Mouse (Mus musculus) kidney, postnatal 36 days (tissue): Measurements from ENCODE around the gene T2.
"Not testable (repeated sequence)": the region's sequence is repeated elsewhere in the genome, so short reads cannot be mapped to it uniquely, and the experiment has no call there.

Experiments
- DNase-seq, 2 experiments: peaks; one replicate each; pipeline ENCODE4 v3.0.0; 2021 to 2022; ENCODE audit warnings: mixed read lengths in 2 of 2

Gene T2

DNA sequence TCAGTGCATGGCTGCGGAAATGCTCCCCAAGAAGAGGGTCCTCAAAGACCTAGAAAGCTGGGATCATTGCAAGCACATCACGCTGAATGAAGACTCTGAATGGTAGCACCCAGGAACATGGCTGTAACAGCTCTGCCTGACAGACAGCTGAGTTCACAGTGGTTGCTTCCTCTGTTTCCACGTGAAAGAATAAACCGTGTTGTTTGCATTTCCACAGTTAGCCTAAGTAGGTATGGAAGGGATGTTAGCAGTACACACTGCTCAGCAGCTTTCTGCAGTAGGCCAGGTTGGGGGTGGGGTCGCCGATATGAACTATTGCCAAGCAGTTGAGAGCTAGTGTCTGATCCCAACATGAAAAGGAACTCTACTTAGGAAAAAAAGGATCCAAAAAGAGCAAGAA is at the start of gene T2:
Gene T2 (plus strand): TSS at position 301 of the 400 bp plus-strand sequence.
- DNase-seq: no peak

DNA sequence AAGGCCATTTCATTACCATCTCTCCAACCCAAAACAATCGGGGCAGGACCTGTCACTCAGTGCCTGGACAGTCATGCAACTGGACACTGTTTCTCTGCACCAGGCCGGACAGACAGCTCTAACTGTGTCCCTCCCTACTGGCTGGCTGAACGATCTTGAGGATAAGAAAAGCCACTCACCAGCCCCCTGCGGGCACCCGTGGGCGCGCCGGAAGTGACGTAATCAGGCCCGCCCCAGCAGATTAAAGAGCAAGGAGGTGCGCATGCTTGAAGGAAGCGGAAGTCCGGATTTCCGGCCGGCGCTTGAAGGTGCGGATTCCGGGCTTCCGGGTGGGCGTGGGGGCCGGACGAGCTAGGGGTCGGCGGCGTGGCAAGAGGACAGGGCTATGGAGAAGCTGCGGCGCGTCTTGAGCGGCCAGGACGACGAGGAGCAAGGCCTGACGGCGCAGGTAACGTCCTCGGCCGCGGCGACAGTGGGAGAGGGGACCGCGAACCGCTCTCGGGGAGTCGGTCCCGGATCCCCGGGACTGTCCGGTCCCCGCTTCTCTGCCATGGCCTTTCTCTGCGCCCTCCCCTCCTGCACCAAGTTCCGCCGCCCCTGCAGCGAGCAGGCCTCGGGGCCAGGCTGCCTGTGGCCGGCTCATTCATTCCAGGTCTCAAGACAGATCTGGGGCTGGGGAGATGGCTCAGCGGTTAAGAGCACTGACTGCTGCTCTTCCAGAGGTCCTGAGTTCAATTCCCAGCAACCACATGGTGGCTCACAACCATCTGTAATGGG is 44.8 kb upstream of the T2 start, which contains the start of gene Sft2d1:
Gene Sft2d1 (plus strand): TSS at position 265 of the 777 bp plus-strand sequence.
- peak; percentile 97 to 98 for DNase-seq

DNA sequence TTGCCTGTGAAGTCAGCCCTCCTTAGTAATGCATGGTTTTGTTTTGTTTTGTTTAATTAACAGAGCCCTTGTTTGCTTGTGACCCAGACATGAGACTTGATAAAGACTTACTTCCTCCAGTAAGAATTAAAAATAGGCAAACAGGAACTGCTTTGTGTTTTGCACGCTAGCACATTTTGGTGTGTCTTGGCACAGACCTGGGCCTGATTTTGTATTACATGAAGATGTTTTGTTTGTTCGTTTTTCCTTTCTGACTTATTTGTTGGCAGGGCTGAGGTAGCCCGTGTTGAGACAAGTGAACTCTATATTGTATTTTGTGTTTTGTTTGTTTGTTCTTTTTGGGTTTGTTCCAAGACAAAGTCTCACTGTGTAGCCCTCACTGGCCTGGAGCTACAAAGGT is 44.0 kb upstream of the T2 start:
- no peak for DNase-seq

DNA sequence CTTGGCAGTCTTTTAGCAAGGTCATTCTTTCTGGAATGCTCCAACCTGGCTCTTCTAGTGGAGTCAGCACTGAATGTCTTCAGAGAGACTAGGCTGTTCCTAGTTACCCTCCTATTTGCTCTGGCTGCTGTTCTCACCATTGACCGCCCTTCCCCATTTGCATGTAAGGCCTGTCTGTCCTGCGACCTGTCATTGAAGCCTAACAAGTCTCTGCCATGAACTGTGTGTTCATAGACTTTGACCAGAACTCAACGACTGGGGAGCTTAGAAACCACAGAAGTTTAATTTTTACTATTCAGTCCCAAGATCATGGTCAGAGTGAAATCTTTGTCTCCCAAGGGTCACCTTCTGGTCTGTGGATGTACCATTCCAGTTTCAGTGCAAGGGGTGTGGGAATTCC is 41.8 kb upstream of the T2 start:
- DNase-seq: peak; percentile 54 to 68

DNA sequence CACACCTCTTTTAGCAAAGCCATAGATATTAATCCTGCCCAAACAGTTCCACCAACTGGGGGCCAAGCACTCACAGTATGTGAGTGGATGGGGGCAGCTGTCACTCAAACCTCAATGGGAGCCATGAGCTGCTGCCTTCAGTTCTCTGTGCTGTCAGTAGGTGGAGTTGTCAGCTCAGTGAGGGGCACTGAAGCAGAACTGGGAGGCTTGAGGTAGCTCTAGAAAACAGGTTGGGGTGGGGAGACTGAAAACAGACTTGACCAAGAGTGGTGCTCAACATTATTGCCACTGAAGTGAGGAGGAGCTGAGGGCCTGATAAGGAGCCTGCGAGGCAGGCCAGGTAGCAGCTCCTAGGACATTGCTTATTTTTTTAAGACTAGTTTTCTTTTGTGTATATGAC is 39.5 kb upstream of the T2 start:
- DNase-seq: peak in 1 of 2 experiments; percentile 56

DNA sequence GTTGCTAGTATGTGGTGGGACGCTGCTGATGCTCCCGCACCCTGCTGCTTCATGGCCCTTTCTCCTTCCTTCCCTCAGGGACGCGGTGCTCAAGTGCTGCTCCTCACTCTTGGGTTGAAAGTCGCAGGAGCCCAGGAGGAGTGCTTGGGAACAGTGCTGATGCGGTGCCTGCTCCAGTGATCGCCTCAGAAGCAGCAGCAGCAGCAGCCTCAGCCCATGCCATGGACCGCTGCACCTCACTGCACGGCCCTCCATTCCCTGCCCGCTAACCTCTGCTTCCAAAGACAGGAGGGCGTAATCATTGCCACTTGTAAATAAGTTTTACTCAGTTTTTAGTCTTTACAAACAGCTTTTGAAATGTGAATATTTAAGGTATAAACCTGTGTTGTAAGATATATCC is 28.9 kb upstream of the T2 start:
- DNase-seq: not testable (repeated sequence)

DNA sequence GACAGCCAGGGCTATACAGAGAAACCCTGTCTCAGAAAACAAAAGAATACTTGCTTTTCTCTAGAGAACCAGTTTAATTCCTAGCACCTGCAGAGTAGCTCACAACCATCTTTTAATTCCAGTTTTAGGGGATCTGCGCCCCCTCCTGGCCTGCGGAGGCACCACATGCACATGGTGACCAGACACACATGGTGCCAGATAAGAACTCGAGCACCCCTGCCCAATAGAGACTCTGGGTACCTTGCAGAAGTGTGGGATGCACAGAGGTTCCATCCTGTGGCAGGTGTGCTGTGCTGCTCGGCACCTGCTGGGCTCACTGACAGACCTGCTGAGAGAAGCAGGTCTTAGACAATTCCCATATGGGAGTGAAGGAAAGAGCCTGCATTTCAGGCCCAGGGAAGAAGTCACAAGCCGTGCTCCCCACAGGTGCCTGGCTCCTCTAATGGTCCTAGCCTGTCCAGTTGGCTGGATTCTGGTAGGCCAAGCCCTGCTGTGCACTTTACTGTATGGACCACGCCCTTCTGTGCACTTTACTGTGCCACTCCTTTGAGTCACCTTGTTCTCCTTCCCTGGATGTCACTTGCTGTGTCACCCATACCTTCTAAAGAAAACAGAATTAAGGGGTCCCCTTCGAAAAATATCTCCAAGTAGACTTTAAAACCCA is 27.1 kb upstream of the T2 start:
- peak in 1 of 2 experiments; percentile 50 for DNase-seq

DNA sequence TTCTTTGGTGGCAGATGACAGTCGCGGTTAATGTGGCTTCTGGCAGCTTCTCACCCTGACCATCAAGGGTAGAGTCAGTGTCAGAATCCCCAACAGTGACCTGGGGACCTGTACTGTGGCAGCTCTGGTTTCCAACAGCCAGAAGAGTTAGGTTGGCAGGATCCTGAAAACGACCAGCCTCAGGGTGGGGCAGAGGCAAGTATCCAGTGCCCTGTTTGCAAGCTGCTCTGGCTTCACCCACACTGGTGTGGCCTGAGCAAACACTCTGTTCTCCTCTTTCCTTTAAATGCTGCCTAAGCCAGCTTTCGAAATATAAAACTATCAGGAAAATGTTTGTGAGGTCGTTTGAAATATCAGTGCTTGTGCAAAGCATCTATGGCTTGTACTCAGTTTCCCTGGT is 25.2 kb upstream of the T2 start:
- DNase-seq: no peak

DNA sequence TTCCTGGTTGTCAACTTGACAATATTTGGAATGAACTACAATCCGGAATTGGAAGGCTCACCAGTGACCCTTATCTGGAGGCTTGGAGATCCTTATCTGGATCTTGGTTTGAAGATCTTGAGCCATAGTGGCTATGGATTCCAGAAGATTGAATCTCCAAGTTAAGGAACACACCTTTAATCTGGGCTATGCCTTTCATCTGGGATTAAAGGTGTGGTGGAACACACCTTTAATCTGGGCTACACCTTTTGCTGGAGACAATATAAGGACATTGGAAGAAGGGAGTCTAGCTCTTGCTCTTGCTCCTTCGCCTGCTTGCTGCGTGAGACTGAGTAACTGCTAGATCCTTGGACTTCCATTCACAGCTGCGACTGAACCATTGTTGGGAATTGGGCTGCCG is 18.6 kb upstream of the T2 start, which contains the start of gene Prr18:
Gene Prr18 (plus strand): TSS at position 301 of the 400 bp plus-strand sequence.
- not testable (repeated sequence) for DNase-seq

DNA sequence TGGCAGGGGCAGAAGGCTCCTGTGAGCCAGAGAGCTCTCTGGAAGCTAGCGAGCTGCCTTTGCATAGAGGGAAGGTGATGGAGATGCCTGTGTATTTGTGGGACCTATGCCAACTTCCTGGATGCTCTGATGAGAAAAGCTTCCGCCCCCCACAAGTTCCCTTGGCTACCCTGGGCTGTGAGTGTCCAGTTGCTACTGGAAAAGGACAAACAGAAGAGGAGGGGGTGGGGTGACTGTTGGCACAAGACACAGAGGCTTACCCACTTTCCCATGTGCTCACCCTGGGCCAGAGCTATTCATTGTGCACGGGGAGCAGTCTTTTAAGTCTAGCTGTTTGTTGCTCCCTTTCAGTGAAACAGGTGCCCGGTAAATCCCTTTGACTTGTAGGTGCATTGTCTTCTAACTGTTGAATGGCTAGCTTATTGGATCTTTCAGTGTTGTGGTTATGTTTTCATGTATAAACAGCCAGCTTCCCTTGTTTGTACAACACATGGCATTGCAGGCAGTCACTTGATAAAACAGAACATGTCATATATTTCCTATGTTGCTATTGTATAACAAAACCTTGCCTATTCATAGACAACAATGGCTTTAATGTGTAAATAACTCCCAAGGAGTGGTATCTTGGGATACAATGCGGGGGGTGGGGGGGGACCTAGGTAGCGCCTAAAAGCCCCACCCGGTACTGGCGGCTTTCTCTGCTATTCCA is 16.0 kb upstream of the T2 start:
- DNase-seq: no peak

DNA sequence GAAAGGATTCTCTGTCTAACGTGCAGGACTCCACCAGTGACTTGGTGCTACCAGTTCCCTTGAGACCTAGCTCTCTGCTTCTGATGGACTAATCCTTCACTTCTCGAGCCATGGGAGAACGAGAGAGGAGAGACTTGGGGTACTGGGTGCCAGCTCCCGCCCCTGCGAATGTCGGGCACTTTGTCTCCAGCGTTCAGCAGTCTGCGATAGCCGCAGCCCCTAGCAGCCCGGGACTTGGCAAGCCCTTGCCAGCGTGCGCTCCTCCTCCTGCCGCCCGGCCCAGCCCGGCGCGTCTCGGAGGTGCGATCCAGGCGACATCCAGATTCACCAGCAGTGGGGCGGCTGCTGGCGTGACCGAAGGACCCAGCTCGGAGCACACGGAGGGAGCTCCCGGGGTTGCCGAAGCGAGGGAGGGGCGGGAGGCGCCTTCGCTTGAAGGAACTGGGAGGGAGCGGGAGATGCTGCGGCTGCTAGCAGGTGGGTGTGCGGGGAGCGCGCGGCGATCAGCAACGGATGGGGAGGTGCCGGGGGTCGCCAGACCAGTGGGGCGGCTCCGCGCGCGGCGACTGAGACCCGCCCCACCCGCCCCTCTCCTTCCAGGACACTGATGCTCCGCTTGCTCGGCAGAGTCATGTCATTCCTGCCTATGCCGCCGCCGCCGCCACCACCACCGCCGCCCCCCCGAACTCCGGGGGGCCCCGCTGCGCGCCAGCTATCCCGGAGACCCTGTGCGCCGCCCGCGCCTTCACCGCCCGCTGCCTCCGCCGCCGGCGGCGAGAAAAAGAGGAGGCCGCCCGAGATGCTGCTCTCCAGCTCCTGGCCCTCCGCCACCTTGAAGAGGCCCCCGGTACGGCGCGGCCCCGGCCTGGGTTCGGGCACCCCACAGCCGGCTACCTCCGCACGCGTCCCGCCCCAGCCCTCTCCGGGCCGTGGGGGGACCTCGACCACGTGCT is 15.1 kb upstream of the T2 start:
- peak; percentile 8 to 57 for DNase-seq

DNA sequence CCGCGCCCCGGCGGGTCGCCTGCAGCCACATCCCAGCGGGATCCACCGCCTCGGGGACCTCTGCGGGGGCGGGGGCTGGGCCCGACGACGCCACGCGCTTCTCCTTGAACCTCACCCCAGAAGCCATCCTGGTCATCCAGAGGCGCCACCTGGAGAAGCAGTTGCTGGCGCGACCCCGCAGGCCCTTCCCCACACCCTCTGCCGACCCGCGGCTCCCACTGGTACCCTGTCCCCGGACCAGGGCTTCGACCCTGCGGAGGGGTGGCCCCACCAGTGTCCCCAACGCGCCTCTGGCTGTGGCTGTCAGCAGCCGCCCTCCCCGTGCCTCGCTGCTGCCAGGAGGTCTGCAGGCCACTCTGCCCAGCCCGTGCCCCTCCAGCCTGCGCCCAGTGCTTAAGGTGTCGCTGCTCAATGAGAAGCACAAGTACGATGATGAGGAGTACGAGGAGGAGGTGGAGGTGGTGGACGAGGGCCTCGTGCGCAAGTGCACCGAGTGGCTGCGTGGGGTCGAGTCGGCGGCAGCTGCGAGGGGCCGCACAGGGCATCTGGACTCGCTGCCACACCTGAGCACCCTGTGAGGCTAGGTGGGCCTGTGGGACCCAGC is 14.3 kb upstream of the T2 start:
- DNase-seq: no peak

DNA sequence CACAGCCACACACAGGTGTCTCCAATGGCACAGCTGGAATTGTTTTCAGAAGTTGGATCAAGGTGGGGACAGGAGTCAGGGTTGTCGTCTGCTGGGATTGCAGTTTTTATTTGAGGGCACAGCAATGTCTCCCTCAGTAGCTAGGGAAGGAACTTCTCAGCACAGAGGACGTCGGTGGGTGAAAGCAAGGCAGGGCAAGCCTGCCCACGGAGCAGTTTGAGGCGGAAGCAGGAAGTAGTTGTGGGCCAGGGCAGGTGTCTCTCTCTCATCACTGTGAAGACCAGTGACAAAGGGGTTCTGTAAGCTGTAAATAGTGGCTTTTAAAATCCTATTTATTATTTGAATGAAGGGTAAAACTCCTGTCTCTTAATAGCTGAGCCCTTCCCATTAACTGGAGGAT is 13.1 kb upstream of the T2 start:
- no peak for DNase-seq

DNA sequence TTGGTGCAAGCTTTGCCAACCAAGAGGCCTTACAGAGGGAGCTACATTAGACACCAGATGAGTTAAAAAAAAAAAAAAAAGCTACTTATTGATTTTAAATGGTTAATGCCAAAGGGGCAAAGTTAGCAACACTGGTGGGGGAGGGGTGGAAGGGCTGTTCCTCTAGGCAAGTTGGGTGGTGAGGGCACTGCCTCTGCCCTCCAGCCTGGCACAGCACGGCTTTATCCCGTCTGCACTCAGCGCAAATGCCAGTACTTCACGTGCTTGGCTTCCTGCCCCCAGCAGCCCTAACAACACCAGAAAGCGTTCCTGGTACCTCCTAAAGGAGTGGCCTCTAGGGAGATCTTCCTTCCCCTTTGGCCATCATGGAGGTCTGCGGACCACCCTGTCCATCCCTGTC is 12.4 kb upstream of the T2 start:
- DNase-seq: peak; percentile 65 to 83

DNA sequence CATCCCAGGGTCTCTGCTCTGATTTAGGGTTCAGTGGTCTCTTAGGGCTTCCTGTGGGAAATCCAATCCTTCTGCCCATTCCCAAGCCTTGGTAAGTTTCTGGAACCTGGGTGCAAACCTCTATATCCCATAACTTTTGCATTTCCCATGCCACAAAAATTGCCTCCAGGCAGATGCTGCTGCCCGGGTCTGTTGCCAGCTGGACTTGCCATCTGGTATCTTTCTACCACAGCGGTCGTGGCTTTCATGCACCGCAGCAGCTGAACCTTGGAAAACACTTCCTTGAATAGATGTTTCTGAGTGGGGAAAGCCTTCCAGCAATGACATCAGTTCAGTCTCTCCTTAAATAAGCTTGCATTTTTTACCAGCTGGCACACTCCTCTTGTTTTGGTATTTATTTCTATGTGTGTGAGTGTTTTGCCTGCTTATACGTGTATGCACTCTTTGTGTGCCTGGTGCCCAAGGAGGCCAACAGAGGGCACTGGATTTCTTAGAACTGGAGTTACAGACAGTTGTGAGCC is 8.0 kb upstream of the T2 start:
- DNase-seq: no peak

DNA sequence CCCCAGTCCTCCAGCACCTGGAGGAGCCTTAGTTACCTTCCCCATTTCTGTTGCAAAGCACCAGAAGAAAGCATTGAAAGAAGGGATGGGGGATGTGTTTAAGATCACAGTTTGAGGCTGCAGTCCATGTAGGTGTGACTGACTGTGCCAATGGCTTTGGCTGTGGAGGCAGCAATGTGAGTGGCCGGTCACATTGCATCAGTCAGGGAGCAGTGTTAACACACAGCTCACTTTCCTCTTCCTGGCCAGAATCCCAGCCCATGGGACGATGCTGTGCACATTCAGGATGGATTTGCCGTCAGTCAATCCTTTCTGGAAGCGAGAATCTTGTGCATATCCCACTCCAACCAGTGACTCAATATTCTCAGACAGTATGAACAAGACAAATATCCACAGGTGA is 6.9 kb upstream of the T2 start:
- DNase-seq: peak in 1 of 2 experiments; percentile 24

DNA sequence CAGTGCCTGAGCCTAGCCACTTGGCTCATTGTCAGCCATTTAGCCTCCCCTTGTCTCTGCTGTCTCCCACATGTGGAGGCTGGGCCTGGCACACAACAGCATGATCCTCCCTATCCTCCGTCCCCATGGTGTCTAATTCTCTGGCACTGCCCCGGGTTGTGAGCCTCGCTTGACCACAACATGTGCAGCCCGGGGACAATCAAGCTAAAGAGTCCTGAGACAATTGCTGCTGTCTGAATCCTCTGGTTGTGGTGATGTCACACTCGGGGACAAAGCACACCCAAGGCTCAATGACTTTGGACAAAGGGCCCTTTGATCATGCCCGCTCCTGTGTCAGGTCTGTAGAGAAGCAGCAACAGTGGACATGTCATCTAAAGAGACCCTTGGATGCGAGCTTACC is 4.7 kb upstream of the T2 start:
- DNase-seq: no peak

DNA sequence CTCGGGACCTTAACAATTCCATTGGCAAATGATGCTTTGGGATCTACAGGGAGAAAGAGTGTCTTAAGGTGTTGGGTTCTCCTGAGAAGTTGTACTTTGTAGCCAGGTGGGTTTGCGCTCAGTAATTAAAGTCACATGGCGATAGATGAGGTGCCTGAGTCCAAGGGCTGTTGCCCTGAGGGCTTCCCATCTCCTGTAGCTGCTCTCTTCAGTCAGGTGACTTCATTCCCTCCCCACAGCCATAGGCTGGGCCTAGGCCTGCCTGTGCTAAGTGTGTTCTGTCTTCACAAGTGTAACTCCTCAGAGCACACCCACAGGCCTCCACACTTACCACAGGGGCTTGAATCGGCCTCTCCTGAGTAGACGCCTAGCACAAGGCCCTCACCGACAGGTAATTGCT is 1.7 kb downstream of the T2 start:
- DNase-seq: no peak

DNA sequence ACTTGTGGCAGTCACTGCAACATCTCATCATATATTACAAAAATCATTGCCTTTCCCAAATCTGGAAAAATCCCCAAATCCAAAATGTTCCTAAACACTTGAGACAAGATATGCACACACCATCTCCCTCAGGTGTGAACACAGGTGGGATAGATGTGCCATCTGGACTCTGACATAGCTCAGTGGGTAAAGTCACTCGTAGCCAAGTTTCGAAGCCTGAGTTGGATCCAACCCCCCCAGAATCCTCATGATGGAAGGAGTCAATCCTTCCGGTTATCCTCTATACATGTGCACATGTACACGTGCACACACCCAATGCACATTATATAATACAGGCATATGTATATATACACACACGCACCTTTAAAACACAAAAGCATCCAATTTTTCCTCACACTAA is 5.1 kb downstream of the T2 start:
- DNase-seq: no peak

DNA sequence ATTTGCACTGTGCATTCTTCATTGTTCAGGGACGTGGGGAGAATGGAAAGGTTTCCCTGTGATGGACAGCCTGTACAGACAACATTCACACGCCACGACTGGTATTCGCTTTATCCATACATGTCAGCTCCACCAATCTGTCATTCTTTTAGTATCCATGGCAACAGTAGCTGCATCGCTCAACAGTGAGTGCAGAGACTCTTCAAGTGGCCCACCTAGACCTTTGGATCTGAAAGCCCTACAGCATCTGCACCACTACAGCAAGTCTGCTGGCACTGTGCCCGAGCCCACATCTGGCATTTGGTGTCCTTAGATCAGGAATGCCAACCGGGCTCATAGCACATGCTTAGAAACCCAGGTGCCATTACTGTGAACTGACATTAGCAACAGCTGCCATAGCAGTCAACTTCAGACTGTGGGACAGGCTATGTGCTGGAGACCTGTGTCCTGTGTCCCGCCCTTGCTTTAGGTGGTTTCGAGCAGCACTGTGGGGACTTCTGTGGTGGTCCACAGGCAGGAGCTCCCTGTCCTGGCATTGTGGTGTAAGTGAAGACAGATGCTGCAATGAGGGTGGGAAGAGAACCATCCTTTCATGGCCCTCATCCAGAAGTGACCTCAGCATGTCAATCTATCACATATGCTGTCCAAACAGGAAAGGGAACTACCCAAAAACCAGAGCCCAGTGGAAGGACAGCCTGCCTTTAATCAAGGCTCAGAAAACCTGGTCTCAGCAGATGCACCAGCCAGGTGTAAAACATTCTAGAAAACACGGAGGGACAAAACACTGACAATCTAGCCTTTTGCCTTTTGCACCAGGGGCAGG is 5.7 kb downstream of the T2 start:
- DNase-seq: no peak
